Mouse (Mus musculus) retina, adult 2 months (tissue): ENCODE data around the gene Plxnb2.
A peak's percentile ranks its signal among the peaks of the same experiment; 100 is the strongest.

Source experiments
- DNase-seq: peaks from one replicate; pipeline ENCODE4 v3.0.0-alpha.2; 2012; ENCODE audit warnings: low read depth, low spot score

Gene Plxnb2

GRCm38 (mm10) chr15:89127364-89127940 is 53.1 kb downstream of the Plxnb2 start:
- no peak for DNase-seq

- DNase-seq, result no peak
Measured at GRCm38 (mm10) chr15:89126622-89127021, 54.0 kb downstream of the Plxnb2 start.

GRCm38 (mm10) chr15:89125351-89125750 is 55.2 kb downstream of the Plxnb2 start:
- no peak for DNase-seq

DNA sequence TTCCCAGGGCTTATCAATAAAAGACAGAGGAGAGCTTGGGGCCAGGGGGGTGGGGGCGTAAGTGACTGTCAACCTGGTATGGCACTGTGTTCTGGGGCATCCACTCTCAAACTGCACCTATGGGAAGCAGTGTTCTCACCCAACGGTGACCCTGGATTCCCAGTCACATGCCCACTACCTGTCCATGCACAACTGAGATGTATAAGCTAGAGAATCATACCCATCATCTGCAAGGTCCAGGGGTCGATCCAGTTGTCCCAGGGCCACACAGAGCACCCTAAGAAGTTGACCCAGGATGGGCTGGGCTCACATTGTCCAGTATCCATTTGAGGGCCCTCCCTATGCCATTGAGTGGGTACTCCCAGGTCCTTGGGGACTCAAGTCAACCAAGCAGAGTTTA is 56.3 kb downstream of the Plxnb2 start:
- DNase-seq, result no peak

DNA sequence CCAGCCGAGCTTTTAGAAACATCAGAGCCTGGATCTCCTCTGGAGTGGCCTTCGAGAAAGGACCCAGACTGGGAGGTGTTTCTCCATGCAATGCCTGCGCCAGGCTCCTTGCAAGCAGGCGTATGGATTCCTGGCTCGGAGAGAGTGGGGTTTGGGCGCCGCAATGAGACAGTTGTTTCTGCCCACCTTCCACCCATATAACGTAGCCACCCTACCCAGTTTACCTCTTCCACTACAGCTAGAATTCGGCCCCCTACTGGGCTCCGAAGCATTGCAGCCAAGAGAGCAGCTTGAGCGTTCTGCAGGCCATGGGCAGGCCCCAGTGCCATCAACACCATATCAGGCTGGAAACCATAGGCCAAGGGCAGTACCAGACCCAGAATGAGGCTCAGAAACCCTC is 57.0 kb downstream of the Plxnb2 start:
- DNase-seq, result no peak

- DNase-seq, result peak; percentile 90
Measured at GRCm38 (mm10) chr15:89122649-89123366, 57.8 kb downstream of the Plxnb2 start, which contains the start of gene Tubgcp6. TSS of gene Tubgcp6 (minus strand) at chr15:89123112.

DNA sequence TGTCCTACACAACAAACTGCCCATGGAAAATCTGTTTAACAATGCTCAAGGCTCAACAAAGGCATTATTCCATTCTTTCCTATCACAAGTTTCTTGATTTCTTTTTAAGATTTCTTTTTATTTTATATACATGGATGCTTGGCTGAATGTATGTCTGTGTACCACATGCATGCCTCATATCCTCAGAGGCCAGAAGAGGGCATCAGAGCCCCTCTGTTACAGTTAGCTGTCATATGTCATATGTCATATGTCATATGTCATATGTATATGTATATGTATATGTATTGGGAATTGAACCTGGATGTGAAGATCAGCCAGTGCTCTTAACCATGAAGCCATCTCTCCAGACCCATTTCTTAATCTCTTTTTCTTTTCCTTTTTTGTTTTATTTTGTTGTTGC is 62.6 kb downstream of the Plxnb2 start:
- DNase-seq, result no peak

- no peak for DNase-seq
Measured at GRCm38 (mm10) chr15:89110147-89110546, 70.4 kb downstream of the Plxnb2 start.

DNA sequence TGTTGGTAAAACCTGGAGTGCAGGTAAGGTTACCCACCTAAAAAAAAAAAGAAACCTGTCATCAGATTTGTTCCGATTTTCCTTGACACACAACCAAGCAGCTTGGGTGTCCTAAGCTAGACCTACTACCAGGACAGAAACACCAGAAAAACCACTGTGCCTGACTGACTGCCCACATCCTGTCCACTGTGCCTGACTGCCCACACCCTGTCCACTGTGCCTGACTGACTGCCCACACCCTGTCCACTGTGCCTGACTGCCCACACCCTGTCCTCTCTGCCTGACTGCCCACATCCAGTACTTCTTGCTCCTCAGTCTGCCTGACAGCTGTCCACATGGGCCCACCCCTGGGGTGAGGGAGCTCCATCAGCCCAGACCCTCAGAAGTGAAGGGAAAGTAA is 73.6 kb downstream of the Plxnb2 start:
- DNase-seq, result no peak

GRCm38 (mm10) chr15:89106073-89106472 is 74.5 kb downstream of the Plxnb2 start:
- DNase-seq, result no peak
